Mouse (Mus musculus) heart, embryonic 15.5 days (tissue): ENCODE results near the gene Pmfbp1. TPM values are rescaled to one million over a fixed set of nuclear protein-coding genes. Genes with fewer than 3 reads are reported as not detected.

Experiments
- ATAC-seq: fragments of 200-750 bp; cut with Nextera tagmentation; replicated peaks from 2 replicates; pipeline ENCODE4 v1.8.0; 2017; ENCODE audit warnings: low read depth, moderate TSS enrichment; ENCODE audit not compliant: insufficient number of reproducible peaks, insufficient read depth, low FRiP score
- H3K27ac ChIP-seq: fragments of 300-500 bp; sonication (generic); 2 replicates; pipeline ENCODE4 v1.5.1; 2015; ENCODE audit warnings: mild to moderate bottlenecking, inconsistent platforms
- H3K27me3 ChIP-seq: fragments of 300-500 bp; sonication (generic); 2 replicates; pipeline ENCODE4 v1.6.1; 2015; ENCODE audit warnings: inconsistent platforms
- H3K36me3 ChIP-seq: fragments of 300-500 bp; sonication (generic); 2 replicates; pipeline ENCODE4 v1.6.1; 2015; ENCODE audit warnings: mild to moderate bottlenecking, inconsistent platforms
- H3K4me1 ChIP-seq: fragments of 300-500 bp; sonication (generic); replicated peaks from 2 replicates; pipeline ENCODE4 v1.6.1; 2015; ENCODE audit warnings: inconsistent platforms
- H3K4me2 ChIP-seq: fragments of 300-500 bp; sonication (generic); 2 replicates; pipeline ENCODE4 v1.6.1; 2015; ENCODE audit warnings: inconsistent platforms, mild to moderate bottlenecking, moderate library complexity
- H3K4me3 ChIP-seq: fragments of 300-500 bp; sonication (generic); 2 replicates; pipeline ENCODE4 v1.5.1; 2015; ENCODE audit warnings: mild to moderate bottlenecking, inconsistent platforms
- H3K9ac ChIP-seq: fragments of 300-500 bp; sonication (generic); 2 replicates; pipeline ENCODE4 v1.6.1; 2015; ENCODE audit warnings: mild to moderate bottlenecking, inconsistent platforms
- H3K9me3 ChIP-seq: fragments of 300-500 bp; sonication (generic); replicated peaks from 2 replicates; pipeline ENCODE4 v1.6.1; 2016; ENCODE audit warnings: inconsistent platforms
- WGBS: fragments of 180-500 bp; shearing (Covaris S2); methylation state at CpG from one replicate; pipeline ENCODE4 v1.1.7; 2015; ENCODE audit warnings: mixed read lengths; 5-methylcytosine and 5-hydroxymethylcytosine counted together
- polyA plus RNA-seq: library from polyadenylated mRNA; unstranded; fragments of >200 nt; fragmentation: Nextera tagmentation; extraction: Ambion mirVana; gene quantifications from 2 replicates; pipeline ENCODE4 v1.2.1, GENCODE M21; 2015

The Pmfbp1 gene
- polyA plus RNA-seq, 1 experiment from 2014 or later: 0.10 TPM

DNA sequence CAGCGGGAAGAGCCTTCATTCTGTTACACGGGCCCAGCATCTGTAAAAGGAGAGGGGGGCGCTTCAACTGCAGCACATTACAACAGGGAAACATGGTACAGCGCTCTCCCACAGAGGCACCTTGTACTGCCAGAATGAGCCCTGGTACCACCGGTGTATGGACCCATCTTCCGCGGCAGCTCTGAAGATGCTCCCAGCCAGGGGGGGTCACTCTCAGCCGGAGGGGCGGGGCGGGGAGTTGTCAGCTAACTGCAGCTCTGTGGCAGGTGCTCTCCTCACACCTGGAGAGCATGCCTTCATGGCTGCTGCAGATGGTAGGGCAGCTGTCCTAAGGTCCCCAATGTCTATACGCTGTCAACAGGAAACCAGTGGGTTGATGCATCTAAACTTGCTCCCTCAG is 25.7 kb upstream of the Pmfbp1 start:
- H3K4me2 ChIP-seq: no peak overlapping the region
- H3K27me3 ChIP-seq: no peaks in the 10 kb centered on the region
- H3K9me3 ChIP-seq: no peaks in the 10 kb centered on the region
- no peak overlapping the region for H3K9ac ChIP-seq
- no peak for ATAC-seq
- 76% methylated on average over 11 of the region's 11 CpGs for WGBS
- no peak overlapping the region for H3K27ac ChIP-seq
- no peak overlapping the region for H3K4me3 ChIP-seq
- no peaks in the 10 kb centered on the region for H3K36me3 ChIP-seq
- H3K4me1 ChIP-seq: peaks cover 12% of the 10 kb centered on the region

DNA sequence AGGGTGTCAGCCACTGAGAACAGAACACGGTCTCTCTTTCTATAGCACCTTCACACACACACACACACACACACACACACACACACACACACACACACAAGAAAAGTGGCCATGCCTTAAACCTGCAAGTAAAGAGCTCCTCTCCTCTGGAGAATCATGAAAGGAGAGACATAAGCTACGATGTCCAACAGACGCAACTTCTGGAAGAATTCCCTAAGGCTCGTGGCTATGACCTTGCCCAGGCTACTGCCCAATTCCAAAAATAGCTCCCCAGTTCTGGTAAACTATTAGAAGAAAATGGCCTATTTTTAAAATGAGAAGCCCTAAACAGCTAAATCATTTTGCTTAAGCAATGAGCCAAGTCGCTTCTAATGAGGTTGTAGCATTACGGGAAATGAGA is 22.0 kb upstream of the Pmfbp1 start:
- WGBS: 62% methylated on average over 6 of the region's 6 CpGs
- Histone ChIP-seq H3K36me3 (no peaks in the 10 kb centered on the region), H3K4me3 (no peak overlapping the region), H3K27me3 (no peaks in the 10 kb centered on the region), H3K27ac (no peak overlapping the region), H3K4me1 (no peaks in the 10 kb centered on the region), H3K9me3 (no peaks in the 10 kb centered on the region), H3K4me2 (no peak overlapping the region), H3K9ac (no peak overlapping the region)
- no peak for ATAC-seq

DNA sequence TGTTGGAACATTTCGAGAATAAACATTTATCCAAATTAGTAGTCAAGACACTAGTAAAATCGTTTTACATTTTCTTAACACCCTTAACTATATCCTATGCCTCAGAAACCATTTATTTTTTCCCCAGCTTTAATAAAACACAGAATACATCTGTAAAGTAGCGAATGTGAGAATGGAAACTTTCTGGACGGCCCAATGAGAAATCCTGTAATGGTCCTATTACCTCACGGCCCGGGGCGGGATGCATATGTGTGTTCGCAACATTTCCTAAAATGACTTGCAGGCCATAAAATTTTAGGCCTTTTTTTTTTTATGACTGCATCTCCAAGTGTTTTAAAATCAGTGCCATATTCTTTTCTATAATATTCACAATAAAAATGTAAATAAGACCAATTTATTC is 21.4 kb upstream of the Pmfbp1 start:
- no peak overlapping the region for H3K4me3 ChIP-seq
- H3K4me2 ChIP-seq: no peak overlapping the region
- no peaks in the 10 kb centered on the region for H3K9me3 ChIP-seq
- ATAC-seq: no peak
- H3K27me3 ChIP-seq: no peaks in the 10 kb centered on the region
- H3K4me1 ChIP-seq: no peaks in the 10 kb centered on the region
- WGBS: 82% methylated on average over 8 of the region's 8 CpGs
- H3K9ac ChIP-seq: no peak overlapping the region
- H3K27ac ChIP-seq: no peak overlapping the region
- no peaks in the 10 kb centered on the region for H3K36me3 ChIP-seq

DNA sequence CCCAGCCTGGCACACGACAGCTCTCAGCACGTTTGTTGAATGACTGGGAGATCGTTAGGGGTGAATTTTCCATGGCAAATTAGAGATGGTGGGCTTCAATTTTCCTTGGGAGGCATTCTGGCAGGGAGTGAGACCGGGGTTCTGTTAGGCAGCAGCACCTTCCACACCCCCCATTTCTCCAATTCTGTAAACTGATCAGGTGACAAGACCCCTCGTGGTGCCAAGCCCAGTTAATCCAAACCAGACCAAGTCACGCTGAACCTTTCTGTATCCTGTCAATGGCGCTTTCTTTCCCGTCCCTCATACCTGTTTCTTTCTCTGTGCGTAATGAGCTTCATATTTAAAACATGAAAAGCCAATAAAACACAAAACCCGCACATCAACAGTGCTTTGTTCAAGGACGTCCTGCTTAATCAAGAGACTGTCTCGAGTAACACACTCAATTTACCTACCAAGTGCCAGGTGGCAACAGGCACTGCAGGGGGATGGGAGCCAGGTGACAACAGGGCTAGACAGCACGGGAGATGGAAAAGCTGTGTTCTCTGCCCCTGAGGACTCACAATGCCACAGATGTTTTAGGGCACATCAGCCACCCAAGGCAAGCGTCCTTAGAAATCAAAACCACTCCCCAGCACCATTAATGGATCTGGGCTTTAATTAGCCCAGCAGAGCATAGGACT is 19.2 kb upstream of the Pmfbp1 start:
- Histone ChIP-seq H3K27me3 (no peaks in the 10 kb centered on the region), H3K4me2 (no peak overlapping the region), H3K9me3 (no peaks in the 10 kb centered on the region), H3K36me3 (no peaks in the 10 kb centered on the region), H3K4me3 (no peak overlapping the region), H3K4me1 (no peaks in the 10 kb centered on the region), H3K27ac (no peak overlapping the region), H3K9ac (no peak overlapping the region)
- 62% methylated on average over 14 of the region's 14 CpGs for WGBS
- ATAC-seq: no peak

DNA sequence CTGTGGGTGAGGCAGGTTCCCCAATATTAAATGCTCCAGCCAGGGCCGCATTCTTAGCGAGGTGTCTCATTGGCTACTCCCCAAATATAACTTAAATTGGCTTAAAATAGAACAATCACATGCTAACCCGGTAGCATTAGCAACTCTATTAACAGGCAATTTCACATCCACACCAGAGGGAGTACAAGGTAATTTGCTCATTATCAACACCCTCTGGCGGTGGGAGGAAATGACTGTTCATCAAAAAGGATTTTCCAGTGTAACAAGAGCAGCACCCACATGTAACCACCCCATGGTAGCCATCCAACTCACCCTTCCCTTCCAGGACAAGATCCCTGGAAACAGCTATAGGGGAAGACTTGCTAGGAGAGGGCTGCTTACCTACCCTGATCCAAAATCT is 18.4 kb upstream of the Pmfbp1 start:
- no peak overlapping the region for H3K4me2 ChIP-seq
- H3K4me1 ChIP-seq: no peaks in the 10 kb centered on the region
- H3K9me3 ChIP-seq: no peaks in the 10 kb centered on the region
- no peak overlapping the region for H3K9ac ChIP-seq
- ATAC-seq: no peak
- H3K4me3 ChIP-seq: no peak overlapping the region
- H3K27ac ChIP-seq: no peak overlapping the region
- WGBS: 51% methylated on average over 4 of the region's 4 CpGs
- H3K27me3 ChIP-seq: no peaks in the 10 kb centered on the region
- no peaks in the 10 kb centered on the region for H3K36me3 ChIP-seq

DNA sequence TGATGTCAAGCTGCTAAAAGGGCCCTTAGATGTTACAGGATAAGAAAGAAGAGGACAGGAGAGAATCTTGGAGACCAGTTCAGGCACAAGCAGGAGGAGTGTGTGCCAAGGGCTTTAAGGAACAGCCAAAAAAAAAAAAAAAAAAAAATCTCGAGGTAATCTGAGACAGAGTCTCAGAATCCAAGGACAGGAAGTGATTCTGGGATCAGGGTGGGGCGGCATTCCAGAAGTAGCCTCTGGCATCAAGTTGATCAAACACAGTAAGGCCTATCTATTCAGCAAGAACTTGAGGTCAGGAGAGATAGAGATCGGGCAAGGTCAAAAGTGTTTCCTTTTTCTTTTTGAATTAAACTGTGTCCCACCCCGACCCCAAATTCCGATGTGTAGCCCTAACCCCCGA is 15.2 kb upstream of the Pmfbp1 start:
- H3K9me3 ChIP-seq: no peaks in the 10 kb centered on the region
- H3K9ac ChIP-seq: no peak overlapping the region
- 69% methylated on average over 6 of the region's 6 CpGs for WGBS
- H3K4me3 ChIP-seq: no peak overlapping the region
- no peaks in the 10 kb centered on the region for H3K4me1 ChIP-seq
- H3K27ac ChIP-seq: no peak overlapping the region
- no peaks in the 10 kb centered on the region for H3K27me3 ChIP-seq
- ATAC-seq: no peak
- no peaks in the 10 kb centered on the region for H3K36me3 ChIP-seq
- H3K4me2 ChIP-seq: no peak overlapping the region

DNA sequence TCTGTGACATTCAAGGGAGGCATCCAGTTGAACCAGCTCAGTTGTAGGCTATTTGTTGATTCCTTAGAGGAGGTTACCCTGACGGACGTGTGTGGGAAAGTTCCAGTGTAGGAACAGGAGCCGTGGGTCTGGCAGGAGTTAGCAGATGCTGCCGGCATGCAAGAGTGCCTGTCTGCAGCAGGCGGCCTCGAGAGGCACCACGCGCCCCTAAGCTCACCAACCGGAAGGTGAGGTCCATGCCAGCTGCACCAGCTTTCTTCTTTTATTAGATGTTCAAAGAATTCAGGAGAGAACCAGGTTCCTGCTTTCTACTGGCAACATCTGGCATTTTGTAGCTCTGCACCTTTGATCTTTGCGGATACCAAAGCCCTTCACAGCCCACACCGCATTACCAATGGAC is 9.1 kb upstream of the Pmfbp1 start:
- Histone ChIP-seq H3K4me2 (no peak overlapping the region), H3K27ac (no peak overlapping the region), H3K36me3 (no peaks in the 10 kb centered on the region), H3K9ac (no peak overlapping the region), H3K9me3 (no peaks in the 10 kb centered on the region), H3K27me3 (no peaks in the 10 kb centered on the region), H3K4me3 (no peak overlapping the region), H3K4me1 (no peaks in the 10 kb centered on the region)
- 68% methylated on average over 11 of the region's 11 CpGs for WGBS
- ATAC-seq: no peak

DNA sequence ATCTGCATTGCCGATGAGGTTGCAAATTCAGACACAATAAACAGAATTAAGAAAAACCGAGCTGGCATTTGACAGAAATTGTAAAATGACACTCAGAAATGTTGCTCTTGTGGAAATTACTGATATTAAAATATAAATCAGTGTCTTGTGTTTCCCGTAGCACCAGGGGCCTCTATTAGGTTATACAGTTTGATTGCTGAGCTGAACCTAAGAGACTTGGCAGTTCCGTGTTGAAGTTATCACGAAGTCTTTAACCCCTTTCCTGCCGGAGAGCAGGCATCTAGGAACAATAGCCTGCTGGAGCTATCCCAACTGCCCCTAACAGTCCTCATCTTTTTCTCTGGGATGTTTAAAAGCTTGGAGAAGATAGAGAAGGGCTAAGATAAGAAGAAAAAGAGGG is 8.3 kb upstream of the Pmfbp1 start:
- H3K4me2 ChIP-seq: no peak overlapping the region
- WGBS: 27% methylated on average over 6 of the region's 6 CpGs
- H3K36me3 ChIP-seq: no peaks in the 10 kb centered on the region
- H3K4me3 ChIP-seq: no peak overlapping the region
- H3K9ac ChIP-seq: no peak overlapping the region
- no peaks in the 10 kb centered on the region for H3K4me1 ChIP-seq
- H3K27me3 ChIP-seq: no peaks in the 10 kb centered on the region
- H3K27ac ChIP-seq: no peak overlapping the region
- no peaks in the 10 kb centered on the region for H3K9me3 ChIP-seq
- no peak for ATAC-seq

DNA sequence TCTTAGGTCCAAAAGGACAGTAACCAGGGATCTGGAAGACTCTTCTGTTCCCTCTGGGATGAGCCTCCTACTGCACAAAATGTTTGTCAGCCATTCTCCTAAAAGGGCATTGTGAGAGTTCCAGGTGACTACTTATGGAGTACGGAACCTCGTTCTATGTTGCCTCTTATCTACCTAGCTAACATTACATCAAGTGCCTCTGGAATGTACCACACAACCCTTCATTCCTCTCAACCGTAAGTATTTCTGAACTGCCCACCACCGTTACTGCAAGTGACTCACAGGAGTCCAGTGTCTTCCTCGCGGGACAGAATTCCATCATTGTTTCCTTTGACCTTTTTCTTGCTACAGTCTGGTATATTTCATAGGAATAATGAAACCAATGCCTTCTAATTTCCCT is 1.0 kb upstream of the Pmfbp1 start:
- Histone ChIP-seq H3K27me3 (no peaks in the 10 kb centered on the region), H3K36me3 (no peaks in the 10 kb centered on the region), H3K9ac (no peak overlapping the region), H3K27ac (no peak overlapping the region), H3K9me3 (no peaks in the 10 kb centered on the region), H3K4me1 (no peaks in the 10 kb centered on the region), H3K4me2 (no peak overlapping the region), H3K4me3 (no peak overlapping the region)
- 63% methylated on average over 6 of the region's 6 CpGs for WGBS
- no peak for ATAC-seq

DNA sequence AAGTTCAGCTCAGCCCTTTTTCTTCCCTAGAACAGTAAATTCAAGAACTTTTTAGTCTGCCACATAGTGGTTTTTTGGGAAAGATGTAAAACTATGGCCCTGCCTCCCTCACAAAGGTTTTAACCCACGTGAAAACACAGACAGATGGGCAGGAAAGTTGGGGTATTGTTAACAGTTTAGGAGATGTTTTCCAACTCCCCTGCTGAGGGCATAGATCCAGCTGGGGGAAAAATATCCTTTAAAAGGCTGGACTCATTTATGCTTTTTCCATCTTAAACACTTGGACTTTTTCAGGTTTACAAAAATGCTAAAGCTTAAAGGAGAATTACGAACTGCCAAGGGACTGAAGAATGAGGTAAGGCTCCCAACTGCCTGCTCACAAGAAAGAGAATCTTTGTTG is 774 bp downstream of the Pmfbp1 start:
- no peak overlapping the region for H3K9ac ChIP-seq
- no peaks in the 10 kb centered on the region for H3K4me1 ChIP-seq
- no peaks in the 10 kb centered on the region for H3K36me3 ChIP-seq
- H3K4me3 ChIP-seq: no peak overlapping the region
- no peaks in the 10 kb centered on the region for H3K27me3 ChIP-seq
- WGBS: 54% methylated on average over 2 of the region's 2 CpGs
- no peaks in the 10 kb centered on the region for H3K9me3 ChIP-seq
- ATAC-seq: no peak
- no peak overlapping the region for H3K27ac ChIP-seq
- H3K4me2 ChIP-seq: no peak overlapping the region

DNA sequence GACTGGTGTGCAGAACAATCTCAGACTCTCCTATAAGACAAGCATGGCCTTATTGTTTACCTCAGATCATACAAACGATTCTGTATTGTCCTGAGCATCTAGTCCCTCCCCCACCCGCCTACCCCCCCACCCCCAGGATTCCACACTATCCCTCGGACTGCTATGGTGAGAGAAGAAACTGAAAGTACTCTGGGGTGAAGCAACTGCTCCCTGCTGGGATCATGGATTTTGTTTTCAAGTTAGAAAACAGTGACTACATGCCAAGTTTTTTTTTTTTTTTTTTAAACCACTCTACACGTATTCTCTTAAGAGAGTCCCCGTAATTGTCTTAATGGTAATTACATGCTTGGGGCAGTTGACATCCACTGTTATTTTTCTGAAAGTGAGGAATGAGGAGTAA is 3.6 kb downstream of the Pmfbp1 start:
- H3K27ac ChIP-seq: no peak overlapping the region
- H3K9ac ChIP-seq: no peak overlapping the region
- no peaks in the 10 kb centered on the region for H3K36me3 ChIP-seq
- ATAC-seq: no peak
- no peaks in the 10 kb centered on the region for H3K27me3 ChIP-seq
- no peaks in the 10 kb centered on the region for H3K4me1 ChIP-seq
- no peak overlapping the region for H3K4me3 ChIP-seq
- no peaks in the 10 kb centered on the region for H3K9me3 ChIP-seq
- H3K4me2 ChIP-seq: no peak overlapping the region
- WGBS: 65% methylated on average over 5 of the region's 5 CpGs

DNA sequence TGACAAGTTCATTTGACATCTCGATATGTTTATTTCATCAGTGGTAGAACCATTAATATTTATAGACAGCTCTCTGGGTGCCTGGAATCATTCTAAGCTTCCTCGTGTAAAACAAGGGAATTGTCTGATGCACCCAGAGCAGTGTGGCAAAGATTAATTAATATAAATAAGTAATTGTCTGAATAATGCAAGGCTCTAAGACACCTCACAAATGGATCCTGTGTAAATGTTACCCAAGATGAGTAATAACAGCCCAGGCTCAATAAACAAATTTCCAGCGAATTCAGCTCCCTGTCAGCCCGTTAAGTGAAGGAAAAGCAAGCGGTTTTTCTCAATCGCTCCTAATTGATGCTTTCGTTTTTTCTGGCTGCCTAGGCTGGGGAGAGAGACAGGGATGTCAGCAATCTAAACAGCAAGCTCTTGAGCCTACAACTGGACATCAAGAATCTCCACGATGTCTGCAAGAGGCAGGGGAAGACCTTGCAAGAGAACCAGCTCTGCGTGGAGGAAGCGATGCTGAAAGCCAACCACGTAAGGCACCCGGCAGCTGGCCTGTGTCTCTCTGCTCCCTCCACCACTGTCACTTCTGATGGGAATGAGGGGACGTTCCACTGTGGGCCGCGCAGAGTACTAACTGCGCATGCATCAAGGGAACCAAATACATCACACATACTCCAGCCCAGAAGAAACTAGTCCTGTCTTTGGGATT is 5.3 kb downstream of the Pmfbp1 start:
- Histone ChIP-seq H3K27ac (no peak overlapping the region), H3K9ac (no peak overlapping the region), H3K27me3 (no peaks in the 10 kb centered on the region), H3K9me3 (no peaks in the 10 kb centered on the region), H3K4me2 (no peak overlapping the region), H3K4me3 (no peak overlapping the region), H3K36me3 (no peaks in the 10 kb centered on the region), H3K4me1 (no peaks in the 10 kb centered on the region)
- 75% methylated on average over 16 of the region's 16 CpGs for WGBS
- ATAC-seq: no peak
